Mouse (Mus musculus) erythroblast, embryonic 14.5 days (primary cell): Measurements from ENCODE around the gene Agap1. TPM values are rescaled to one million over a fixed set of nuclear protein-coding genes. Genes with fewer than 3 reads are reported as not detected.

ENCODE experiments used
- H3K27me3 ChIP-seq: 2 replicates; pipeline ENCODE4 v1.6.1; 2012; ENCODE audit warnings: inconsistent platforms; ENCODE audit not compliant: control insufficient read depth
- H3K36me3 ChIP-seq: 2 replicates; pipeline ENCODE4 v1.6.1; 2012; ENCODE audit warnings: mild to moderate bottlenecking, inconsistent platforms; ENCODE audit not compliant: control insufficient read depth
- H3K4me1 ChIP-seq: 2 replicates; pipeline ENCODE4 v1.6.1; 2012; ENCODE audit warnings: inconsistent platforms; ENCODE audit not compliant: control insufficient read depth
- H3K4me3 ChIP-seq: replicated peaks from 2 replicates; pipeline ENCODE3; 2012; ENCODE audit warnings: moderate library complexity, mild to moderate bottlenecking, inconsistent platforms
- H3K9me3 ChIP-seq: 2 replicates; pipeline ENCODE4 v1.6.1; 2012; ENCODE audit warnings: low read length, inconsistent platforms, mixed read lengths; ENCODE audit not compliant: control insufficient read depth
- GATA1 ChIP-seq: IDR thresholded peaks from 2 replicates; pipeline ENCODE4 v1.6.1; 2012; ENCODE audit warnings: low read length, inconsistent platforms, mixed read lengths
- TAL1 ChIP-seq: IDR thresholded peaks from 3 replicates; pipeline ENCODE4 v1.6.1; 2012; ENCODE audit warnings: low read length, inconsistent platforms, mixed read lengths
- polyA plus RNA-seq: library from polyadenylated mRNA; stranded (reverse); fragments of >175 nt; gene quantifications from 2 replicates; pipeline ENCODE4 v1.2.3, GENCODE M21; 2012

Gene Agap1
- polyA plus RNA-seq, 1 experiment: 0.09 TPM

GRCm38 (mm10) chr1:89601349-89601748, 146.7 kb downstream of the Agap1 start:
- Histone ChIP-seq H3K27me3 (no peaks in the 10 kb centered on the region), H3K4me3 (no peak overlapping the region), H3K4me1 (no peaks in the 10 kb centered on the region), H3K9me3 (no peaks in the 10 kb centered on the region), H3K36me3 (no peaks in the 10 kb centered on the region)
- TF ChIP-seq TAL1 (no peak), GATA1 (no peak)

- TF ChIP-seq GATA1: no peak
- no peak for TF ChIP-seq TAL1
- Histone ChIP-seq H3K36me3 (no peaks in the 10 kb centered on the region), H3K4me3 (no peak overlapping the region), H3K9me3 (no peaks in the 10 kb centered on the region), H3K27me3 (no peaks in the 10 kb centered on the region), H3K4me1 (no peaks in the 10 kb centered on the region)
These were observed 148.3 kb downstream of the Agap1 start for GRCm38 (mm10) chr1:89602879-89603278.

GRCm38 (mm10) chr1:89606612-89607011, 152.0 kb downstream of the Agap1 start:
- Histone ChIP-seq H3K27me3 (no peaks in the 10 kb centered on the region), H3K9me3 (no peaks in the 10 kb centered on the region), H3K4me3 (no peak overlapping the region), H3K36me3 (no peaks in the 10 kb centered on the region), H3K4me1 (no peaks in the 10 kb centered on the region)
- TF ChIP-seq GATA1 (no peak), TAL1 (no peak)

GRCm38 (mm10) chr1:89608766-89609165, 154.2 kb downstream of the Agap1 start:
- H3K4me1 ChIP-seq: no peaks in the 10 kb centered on the region
- TF ChIP-seq TAL1 (no peak), GATA1 (no peak)
- H3K9me3 ChIP-seq: no peaks in the 10 kb centered on the region
- no peak overlapping the region for H3K4me3 ChIP-seq
- H3K27me3 ChIP-seq: no peaks in the 10 kb centered on the region
- H3K36me3 ChIP-seq: peaks cover 2% of the 10 kb centered on the region; the same call in 1 of the 2 replicates

GRCm38 (mm10) chr1:89609964-89610363, 155.4 kb downstream of the Agap1 start:
- Histone ChIP-seq H3K4me1 (no peaks in the 10 kb centered on the region), H3K36me3 (peaks cover 2% of the 10 kb centered on the region; the same call in 1 of the 2 replicates), H3K9me3 (no peaks in the 10 kb centered on the region), H3K27me3 (no peaks in the 10 kb centered on the region), H3K4me3 (no peak overlapping the region)
- no peak for TF ChIP-seq GATA1
- no peak for TF ChIP-seq TAL1

- no peaks in the 10 kb centered on the region for H3K9me3 ChIP-seq
- no peak for TF ChIP-seq GATA1
- no peak for TF ChIP-seq TAL1
- H3K4me3 ChIP-seq: no peak overlapping the region
- no peaks in the 10 kb centered on the region for H3K4me1 ChIP-seq
- no peaks in the 10 kb centered on the region for H3K27me3 ChIP-seq
- H3K36me3 ChIP-seq: peaks cover 2% of the 10 kb centered on the region; the same call in 1 of the 2 replicates
These were observed 156.9 kb downstream of the Agap1 start for GRCm38 (mm10) chr1:89611521-89611920.

GRCm38 (mm10) chr1:89613234-89613870, 158.7 kb downstream of the Agap1 start:
- H3K36me3 ChIP-seq: peaks cover 2% of the 10 kb centered on the region; the same call in 1 of the 2 replicates
- H3K4me3 ChIP-seq: no peak overlapping the region
- no peak for TF ChIP-seq TAL1
- no peak for TF ChIP-seq GATA1
- no peaks in the 10 kb centered on the region for H3K4me1 ChIP-seq
- no peaks in the 10 kb centered on the region for H3K9me3 ChIP-seq
- H3K27me3 ChIP-seq: no peaks in the 10 kb centered on the region

GRCm38 (mm10) chr1:89616556-89616955, 161.9 kb downstream of the Agap1 start:
- TF ChIP-seq GATA1 (no peak), TAL1 (no peak)
- H3K9me3 ChIP-seq: no peaks in the 10 kb centered on the region
- H3K36me3 ChIP-seq: peaks cover 2% of the 10 kb centered on the region; the same call in 1 of the 2 replicates
- H3K4me1 ChIP-seq: no peaks in the 10 kb centered on the region
- H3K4me3 ChIP-seq: no peak overlapping the region
- no peaks in the 10 kb centered on the region for H3K27me3 ChIP-seq

GRCm38 (mm10) chr1:89617336-89617735, 162.7 kb downstream of the Agap1 start:
- Histone ChIP-seq H3K4me1 (no peaks in the 10 kb centered on the region), H3K27me3 (no peaks in the 10 kb centered on the region), H3K36me3 (no peaks in the 10 kb centered on the region; the same call in 1 of the 2 replicates), H3K4me3 (no peak overlapping the region), H3K9me3 (no peaks in the 10 kb centered on the region)
- no peak for TF ChIP-seq TAL1
- TF ChIP-seq GATA1: no peak

- Histone ChIP-seq H3K4me3 (no peak overlapping the region), H3K4me1 (no peaks in the 10 kb centered on the region), H3K36me3 (no peaks in the 10 kb centered on the region; the same call in 1 of the 2 replicates), H3K9me3 (no peaks in the 10 kb centered on the region), H3K27me3 (no peaks in the 10 kb centered on the region)
- TF ChIP-seq TAL1: no peak
- no peak for TF ChIP-seq GATA1
These were observed 165.4 kb downstream of the Agap1 start for GRCm38 (mm10) chr1:89619963-89620362.
